Mouse (Mus musculus): ENCODE measurements around the gene Rims3. TPM values are rescaled to one million over a fixed set of nuclear protein-coding genes. Genes with fewer than 3 reads are reported as not detected.

Gene Rims3
- polyA plus RNA-seq, 1 experiment from 2014 or later = 0.41 TPM

DNA sequence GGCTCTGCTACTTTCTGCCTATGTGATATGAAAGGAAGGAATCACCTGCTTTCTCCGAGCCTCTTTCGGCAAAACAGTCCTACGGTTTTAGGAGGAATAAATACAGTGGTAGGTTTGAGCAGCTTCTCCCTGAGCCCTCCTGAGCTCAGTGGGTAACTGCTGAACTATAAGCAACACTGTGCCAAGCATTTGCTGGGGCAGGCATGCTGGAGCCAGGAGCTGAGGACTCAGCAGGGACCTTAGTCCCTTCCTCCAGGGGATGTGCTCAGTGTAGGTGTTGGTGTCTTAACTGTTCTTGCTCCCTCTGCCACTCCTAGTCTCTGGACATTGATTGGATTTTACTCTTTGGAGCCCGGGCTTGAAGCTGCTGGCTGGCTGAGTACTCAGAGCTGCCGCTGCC lies 1.8 kb downstream of the Rims3 start:
- Histone ChIP-seq H3K27me3 (peaks cover 70% of the 10 kb centered on the region), H3K4me1 (0 out of 2 replicates have a peak, but pooled peaks cover 4% of the 10 kb centered on the region), H3K9me3 (peaks cover 5% of the 10 kb centered on the region), H3K9ac (no peak overlapping the region), H3K4me2 (replicated peaks) (no peak overlapping the region), H3K36me3 (no peaks in the 10 kb centered on the region), H3K27ac (no peak overlapping the region), H3K4me3 (no peak overlapping the region)
- no peak for ATAC-seq (ENCODE audit: low FRiP score, low read depth)
- WGBS = 52% methylated on average over 5 of the region's 5 CpGs

DNA sequence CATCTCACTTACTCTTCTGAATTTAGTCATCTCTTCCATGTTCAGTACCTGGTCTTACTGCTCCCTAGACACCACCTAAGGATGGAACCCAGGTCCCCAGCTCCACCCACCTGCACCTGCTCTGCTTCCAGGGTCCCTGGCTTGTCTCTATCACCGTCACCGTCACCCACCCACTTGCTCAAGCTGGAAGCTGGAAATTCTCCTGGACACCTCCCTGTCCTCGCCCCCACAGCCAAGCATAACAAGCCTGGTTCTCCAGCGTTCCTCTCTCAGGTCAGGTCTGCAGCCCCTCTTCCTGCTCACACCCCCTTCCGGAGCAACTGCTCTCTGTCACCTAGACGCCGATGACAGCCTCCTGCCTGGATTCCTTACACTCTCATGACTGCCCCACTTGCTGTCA lies 5.2 kb downstream of the Rims3 start:
- Histone ChIP-seq H3K4me3 (no peak overlapping the region), H3K9ac (no peak overlapping the region), H3K36me3 (no peaks in the 10 kb centered on the region), H3K27me3 (peaks cover 40% of the 10 kb centered on the region), H3K27ac (no peak overlapping the region), H3K4me2 (replicated peaks) (no peak overlapping the region), H3K4me1 (0 out of 2 replicates have a peak, but pooled peaks cover 4% of the 10 kb centered on the region), H3K9me3 (no peaks in the 10 kb centered on the region)
- no peak for ATAC-seq (ENCODE audit: low FRiP score, low read depth)
- 54% methylated on average over 7 of the region's 7 CpGs for WGBS

DNA sequence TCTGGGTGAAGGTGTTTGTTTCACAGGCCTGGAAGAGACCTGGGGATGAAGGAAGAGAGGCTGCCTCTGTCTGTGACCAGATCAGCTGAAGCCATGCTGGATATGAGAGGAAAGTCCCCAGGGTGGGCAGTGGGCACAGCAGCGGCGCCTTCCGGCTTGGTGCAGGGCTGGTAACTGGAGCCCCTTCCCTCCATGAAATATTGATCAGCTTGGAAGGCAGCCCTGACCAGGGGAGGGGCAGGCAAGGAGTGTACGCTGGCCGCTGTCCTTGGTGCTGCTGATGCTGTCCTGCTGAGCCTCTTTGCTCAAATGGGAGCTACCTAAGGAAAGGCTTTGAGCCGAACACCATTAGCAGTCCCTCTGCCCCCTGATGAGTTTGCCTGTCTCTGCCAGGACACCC lies 11.6 kb downstream of the Rims3 start:
- peak; percentile 78 for ATAC-seq (ENCODE audit: low FRiP score, low read depth)
- H3K4me2 ChIP-seq (replicated peaks) = no peak overlapping the region
- H3K27ac ChIP-seq = no peak overlapping the region
- no peaks in the 10 kb centered on the region for H3K27me3 ChIP-seq
- H3K9me3 ChIP-seq = no peaks in the 10 kb centered on the region
- no peaks in the 10 kb centered on the region for H3K36me3 ChIP-seq
- H3K4me3 ChIP-seq = no peak overlapping the region
- H3K9ac ChIP-seq = no peak overlapping the region
- 0% methylated on average over 6 of the region's 6 CpGs for WGBS
- H3K4me1 ChIP-seq = no peaks in the 10 kb centered on the region

DNA sequence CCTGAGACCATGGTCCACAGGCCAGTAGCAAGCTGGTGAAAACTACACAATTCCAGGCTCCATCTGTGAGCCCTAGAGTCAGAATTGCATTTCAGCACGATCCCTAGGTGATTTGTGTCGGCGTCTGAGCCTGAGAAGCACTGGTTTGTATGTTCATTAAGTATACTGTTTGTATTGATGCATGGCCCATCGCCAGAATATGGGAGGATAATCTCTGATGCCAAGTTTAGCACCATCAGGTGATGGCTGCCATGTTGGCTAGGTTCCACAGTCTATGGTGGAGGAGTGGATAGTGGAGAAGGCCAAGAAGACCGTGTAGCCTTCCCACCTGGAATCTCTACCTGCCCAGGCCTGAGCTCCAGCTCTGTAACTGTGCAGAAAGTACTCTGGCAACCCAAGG lies 13.6 kb downstream of the Rims3 start:
- no peak overlapping the region for H3K4me2 ChIP-seq (replicated peaks)
- no peaks in the 10 kb centered on the region for H3K9me3 ChIP-seq
- no peak overlapping the region for H3K27ac ChIP-seq
- no peaks in the 10 kb centered on the region for H3K4me1 ChIP-seq
- H3K36me3 ChIP-seq = no peaks in the 10 kb centered on the region
- 83% methylated on average over 5 of the region's 5 CpGs for WGBS
- no peak for ATAC-seq (ENCODE audit: low FRiP score, low read depth)
- no peak overlapping the region for H3K4me3 ChIP-seq
- H3K27me3 ChIP-seq = no peaks in the 10 kb centered on the region
- no peak overlapping the region for H3K9ac ChIP-seq

DNA sequence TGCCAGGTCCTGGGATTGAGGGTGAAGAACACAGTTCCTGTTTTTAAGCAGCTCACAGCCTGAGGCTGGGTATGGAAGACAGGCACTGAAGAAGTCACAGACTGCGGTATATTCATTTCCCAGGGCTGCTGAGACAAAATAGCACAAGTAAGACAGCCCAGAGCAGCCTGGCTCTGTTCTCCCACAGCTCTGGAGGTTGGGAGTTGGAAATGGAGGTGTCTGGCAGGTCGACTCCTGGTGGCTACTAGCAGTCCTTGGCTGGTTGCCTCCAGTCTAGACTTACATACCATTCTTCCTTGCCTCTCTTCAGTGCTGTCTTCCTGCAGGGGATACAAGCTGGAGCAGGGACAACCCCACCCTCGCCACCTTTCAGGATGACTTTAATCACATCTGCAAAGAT lies 14.4 kb downstream of the Rims3 start:
- no peaks in the 10 kb centered on the region for H3K9me3 ChIP-seq
- no peak overlapping the region for H3K27ac ChIP-seq
- no peaks in the 10 kb centered on the region for H3K4me1 ChIP-seq
- H3K27me3 ChIP-seq = no peaks in the 10 kb centered on the region
- no peak overlapping the region for H3K4me2 ChIP-seq (replicated peaks)
- no peaks in the 10 kb centered on the region for H3K36me3 ChIP-seq
- ATAC-seq (ENCODE audit: low FRiP score, low read depth) = no peak
- 64% methylated on average over 3 of the region's 3 CpGs for WGBS
- no peak overlapping the region for H3K9ac ChIP-seq
- H3K4me3 ChIP-seq = no peak overlapping the region

DNA sequence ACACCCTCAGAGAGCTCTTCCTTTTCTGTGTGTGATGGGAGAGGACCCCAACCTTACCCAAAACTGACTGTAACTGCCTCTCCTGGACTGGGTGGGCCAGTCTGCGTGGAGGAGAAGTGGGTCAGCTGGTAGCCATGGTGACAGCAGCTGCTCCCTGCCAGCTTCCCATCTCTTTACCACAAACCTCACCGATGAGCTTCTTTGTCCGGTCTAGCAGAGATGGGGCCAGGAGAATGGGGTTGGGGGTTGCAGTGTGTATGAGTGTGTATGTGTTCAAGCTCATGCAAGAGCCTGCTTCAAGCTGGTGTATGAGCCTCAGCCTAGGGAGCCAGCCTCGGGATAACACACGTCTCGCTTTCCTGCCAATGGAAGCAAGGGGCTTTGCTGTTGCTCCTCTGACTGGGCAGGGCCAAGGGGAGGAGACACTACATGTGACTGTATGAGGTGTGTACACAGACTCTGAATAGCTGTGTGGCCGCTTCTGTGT lies 15.7 kb downstream of the Rims3 start:
- WGBS = 70% methylated on average over 7 of the region's 7 CpGs

GRCm38 (mm10) chr4:120875961-120876360 lies 21.3 kb downstream of the Rims3 start:
- H3K4me3 ChIP-seq = no peak overlapping the region
- 0 out of 2 replicates have a peak, but pooled peaks cover 8% of the 10 kb centered on the region for H3K4me1 ChIP-seq
- no peak overlapping the region for H3K4me2 ChIP-seq (replicated peaks)
- no peak overlapping the region for H3K27ac ChIP-seq
- WGBS = 74% methylated on average over 3 of the region's 3 CpGs
- ATAC-seq (ENCODE audit: low FRiP score, low read depth) = no peak
- H3K36me3 ChIP-seq = no peaks in the 10 kb centered on the region
- no peak overlapping the region for H3K9ac ChIP-seq
- H3K9me3 ChIP-seq = no peaks in the 10 kb centered on the region
- no peaks in the 10 kb centered on the region for H3K27me3 ChIP-seq

More for the DNA sequence above, 15.7 kb downstream of the Rims3 start:
- H3K27ac ChIP-seq = no peak overlapping the region
- no peak for ATAC-seq (ENCODE audit: low FRiP score, low read depth)
- H3K36me3 ChIP-seq = no peaks in the 10 kb centered on the region
- H3K4me1 ChIP-seq = no peaks in the 10 kb centered on the region
- no peak overlapping the region for H3K4me3 ChIP-seq
- H3K9me3 ChIP-seq = no peaks in the 10 kb centered on the region
- H3K9ac ChIP-seq = no peak overlapping the region
- no peak overlapping the region for H3K4me2 ChIP-seq (replicated peaks)
- no peaks in the 10 kb centered on the region for H3K27me3 ChIP-seq

GRCm38 (mm10) chr4:120878728-120879127 lies 24.1 kb downstream of the Rims3 start:
- H3K4me2 ChIP-seq (replicated peaks) = no peak overlapping the region
- ATAC-seq (ENCODE audit: low FRiP score, low read depth) = peak; percentile 3; the same call in 1 of the 2 replicates
- WGBS = 36% methylated on average over 3 of the region's 3 CpGs
- no peak overlapping the region for H3K4me3 ChIP-seq
- no peaks in the 10 kb centered on the region for H3K36me3 ChIP-seq
- H3K9ac ChIP-seq = no peak overlapping the region
- H3K27me3 ChIP-seq = no peaks in the 10 kb centered on the region
- no peak overlapping the region for H3K27ac ChIP-seq
- H3K9me3 ChIP-seq = no peaks in the 10 kb centered on the region
- peaks cover 16% of the 10 kb centered on the region; the same call in 1 of the 2 replicates for H3K4me1 ChIP-seq

DNA sequence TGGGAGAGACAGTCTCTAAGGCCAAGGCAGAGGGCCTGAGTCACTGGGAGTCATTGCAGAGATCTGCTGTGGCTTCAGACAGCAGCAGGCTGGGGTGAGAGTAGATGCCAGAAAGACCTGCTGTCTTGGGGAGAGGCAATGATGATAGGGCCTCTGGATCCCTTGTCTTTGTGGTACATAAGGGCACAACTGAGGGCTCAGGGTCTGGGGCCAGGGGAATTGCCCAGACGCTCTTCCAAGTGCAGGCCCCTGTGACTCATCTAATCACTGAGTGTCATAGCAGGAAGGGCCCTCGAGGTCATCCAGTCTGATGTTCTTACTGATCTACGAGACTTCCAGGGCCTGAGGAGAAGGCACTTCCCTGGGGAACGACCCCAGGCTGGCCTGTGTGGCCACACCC lies 24.8 kb downstream of the Rims3 start:
- 34% methylated on average over 4 of the region's 4 CpGs for WGBS
- Histone ChIP-seq H3K27me3 (no peaks in the 10 kb centered on the region), H3K9me3 (no peaks in the 10 kb centered on the region), H3K27ac (no peak overlapping the region), H3K36me3 (no peaks in the 10 kb centered on the region), H3K9ac (no peak overlapping the region), H3K4me2 (replicated peaks) (no peak overlapping the region), H3K4me1 (peaks cover 16% of the 10 kb centered on the region; the same call in 1 of the 2 replicates), H3K4me3 (no peak overlapping the region)
- no peak for ATAC-seq (ENCODE audit: low FRiP score, low read depth)

DNA sequence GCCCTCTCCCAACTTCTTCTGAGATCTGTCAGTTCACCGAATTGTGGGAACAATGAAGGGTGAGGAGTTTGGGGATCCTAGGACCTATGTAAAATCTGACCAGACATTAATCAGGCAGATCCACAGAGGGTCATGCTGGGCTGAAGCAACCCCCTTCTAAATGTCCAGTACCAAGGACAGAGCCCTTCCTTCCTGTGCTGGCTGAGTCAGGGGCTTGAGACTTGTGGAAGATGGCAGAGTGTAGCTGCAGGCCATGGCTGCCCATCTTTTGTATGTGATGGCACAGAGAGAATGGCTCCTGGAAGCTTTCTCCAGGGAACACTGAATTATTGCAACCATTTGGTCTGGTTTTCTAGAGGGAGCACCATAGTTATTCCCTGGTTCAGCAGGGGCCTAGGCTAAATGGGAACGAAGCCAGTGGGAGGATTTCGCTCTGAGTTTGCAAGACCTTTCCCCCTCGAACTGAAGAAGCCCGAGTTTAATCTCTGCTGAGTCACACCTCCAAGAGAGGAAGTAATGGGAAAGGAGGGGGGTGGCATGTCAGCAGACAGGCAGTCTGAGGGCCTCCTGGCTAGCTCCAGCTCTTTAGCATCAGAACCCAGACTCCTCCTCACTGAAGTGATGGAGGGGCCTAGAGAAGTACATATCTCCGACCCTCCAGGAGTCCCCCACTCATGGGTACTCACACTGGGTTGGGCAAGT lies 26.3 kb downstream of the Rims3 start:
- Histone ChIP-seq H3K27ac (no peak overlapping the region), H3K4me2 (replicated peaks) (no peak overlapping the region), H3K4me3 (no peak overlapping the region), H3K9me3 (no peaks in the 10 kb centered on the region), H3K36me3 (no peaks in the 10 kb centered on the region), H3K27me3 (no peaks in the 10 kb centered on the region), H3K4me1 (peaks cover 21% of the 10 kb centered on the region), H3K9ac (no peak overlapping the region)
- WGBS = 60% methylated on average over 6 of the region's 6 CpGs
- no peak for ATAC-seq (ENCODE audit: low FRiP score, low read depth)

GRCm38 (mm10) chr4:120882002-120882625 lies 27.5 kb downstream of the Rims3 start:
- Histone ChIP-seq H3K27ac (no peak overlapping the region), H3K27me3 (no peaks in the 10 kb centered on the region), H3K4me2 (replicated peaks) (no peak overlapping the region), H3K4me1 (peaks cover 22% of the 10 kb centered on the region), H3K36me3 (no peaks in the 10 kb centered on the region), H3K4me3 (no peak overlapping the region), H3K9ac (no peak overlapping the region), H3K9me3 (no peaks in the 10 kb centered on the region)
- ATAC-seq (ENCODE audit: low FRiP score, low read depth) = no peak
- 40% methylated on average over 5 of the region's 5 CpGs for WGBS

DNA sequence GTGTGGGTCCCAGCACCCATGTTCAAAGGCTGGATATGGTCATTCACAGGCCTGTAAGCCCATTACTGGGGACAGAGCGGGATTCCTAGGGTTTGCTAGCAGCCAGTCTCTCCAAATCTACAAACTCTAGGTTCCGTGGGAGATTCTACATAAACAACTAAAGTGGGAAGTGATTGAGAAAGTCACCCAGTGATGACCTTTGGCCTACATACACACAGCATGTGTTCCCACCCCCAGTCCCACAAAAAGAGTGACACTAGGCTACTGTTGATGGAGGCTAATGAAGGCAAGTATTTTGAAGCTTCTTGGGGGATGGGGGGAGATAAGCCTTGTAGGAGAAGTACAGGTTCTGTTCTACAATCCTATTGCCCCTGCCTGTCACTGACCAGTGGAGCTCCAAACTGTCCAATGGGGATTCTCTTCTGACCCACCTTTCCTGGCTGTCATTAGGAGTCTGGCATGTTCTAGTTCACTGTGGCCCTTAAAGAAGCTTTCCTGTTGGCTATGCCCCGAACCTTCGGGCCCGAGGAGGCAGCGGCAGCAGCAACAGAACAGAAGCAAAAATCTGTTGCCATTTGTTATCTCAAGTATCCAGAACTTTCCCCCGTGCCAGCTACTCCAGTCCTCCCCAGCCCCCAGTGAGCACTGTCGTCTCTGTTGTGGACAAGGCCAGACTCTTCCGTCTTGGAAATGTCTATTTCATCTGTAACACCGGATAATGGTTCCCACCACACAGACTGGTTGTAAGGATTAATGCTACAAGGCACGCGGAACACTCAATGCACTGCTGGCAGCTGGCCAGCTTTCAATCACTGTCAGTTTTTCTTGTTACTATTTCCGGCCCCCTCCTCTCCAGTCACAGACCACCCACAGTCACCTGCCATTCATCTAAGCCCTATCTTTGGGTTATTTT lies 30.8 kb downstream of the Rims3 start:
- H3K9ac ChIP-seq = no peak overlapping the region
- H3K4me2 ChIP-seq (replicated peaks) = no peak overlapping the region
- H3K27me3 ChIP-seq = no peaks in the 10 kb centered on the region
- H3K36me3 ChIP-seq = no peaks in the 10 kb centered on the region
- H3K4me1 ChIP-seq = peaks cover 17% of the 10 kb centered on the region
- no peaks in the 10 kb centered on the region for H3K9me3 ChIP-seq
- H3K4me3 ChIP-seq = no peak overlapping the region
- H3K27ac ChIP-seq = no peak overlapping the region
- ATAC-seq (ENCODE audit: low FRiP score, low read depth) = no peak
- 42% methylated on average over 13 of the region's 13 CpGs for WGBS

Data from limb, embryonic 13.5 days (tissue).